Comparison of ENCODE assay signal across 11 mouse cellular contexts in genomic region chr2:30599621-30600020, GRCm38 (mm10). TPM values are rescaled to one million over a fixed set of nuclear protein-coding genes. Genes with fewer than 3 reads are reported as not detected.
A peak's percentile ranks its signal among the peaks of the same experiment; 100 is the strongest.
DNase-seq lines count a peak whose midpoint lies in the region; ATAC-seq and TF ChIP-seq lines count a peak whose summit lies in the region.
"Had no signal": no experiment of that assay in that cellular context is flagged by ENCODE, and none has a peak within 500 bp of the region (broad histone marks: within the 10 kb centered on the region; RNA-seq: fewer than 3 reads in every experiment).

No protein-coding gene starts in this region.

- no peak overlapping the region for H3K4me3 ChIP-seq in intestine, embryonic 14.5 days (ENCODE audit: low read depth, low read length)
- no peak overlapping the region for H3K4me3 ChIP-seq in intestine, postnatal 0 days (ENCODE audit: low read depth, low read length)
- no peak overlapping the region for H3K4me3 ChIP-seq in testis, adult 2 months (ENCODE audit: control insufficient read depth, low read depth, low read length)
- H3K4me3 ChIP-seq in embryonic facial prominence, embryonic 13.5 days = no peak overlapping the region

- H3K27me3 ChIP-seq in intestine, embryonic 14.5 days (replicated peaks; ENCODE audit: control insufficient read depth, insufficient read depth, low read length) = no peaks in the 10 kb centered on the region
- no peaks in the 10 kb centered on the region for H3K27me3 ChIP-seq in intestine, postnatal 0 days (replicated peaks; ENCODE audit: control insufficient read depth, insufficient read depth, low read length)
- H3K27me3 ChIP-seq in testis, adult 2 months (ENCODE audit: control insufficient read depth, insufficient read depth, low read length) = no peaks in the 10 kb centered on the region
- H3K27me3 ChIP-seq in embryonic facial prominence, embryonic 13.5 days = no peaks in the 10 kb centered on the region

- no peak overlapping the region for H3K4me2 ChIP-seq in intestine, embryonic 14.5 days (ENCODE audit: low read length)
- H3K4me2 ChIP-seq in intestine, postnatal 0 days (replicated peaks; ENCODE audit: low read depth) = no peak overlapping the region
- no peak overlapping the region for H3K4me2 ChIP-seq in embryonic facial prominence, embryonic 13.5 days

- H3K36me3 ChIP-seq in intestine, embryonic 14.5 days (ENCODE audit: control insufficient read depth, insufficient read depth, low read length) = no peaks in the 10 kb centered on the region
- no peaks in the 10 kb centered on the region for H3K36me3 ChIP-seq in intestine, postnatal 0 days (ENCODE audit: control insufficient read depth, insufficient read depth)
- H3K36me3 ChIP-seq in testis, adult 2 months (ENCODE audit: control insufficient read depth, insufficient read depth, low read length) = no peaks in the 10 kb centered on the region
- H3K36me3 ChIP-seq in embryonic facial prominence, embryonic 13.5 days = no peaks in the 10 kb centered on the region

- H3K4me1 ChIP-seq in intestine, embryonic 14.5 days (replicated peaks; ENCODE audit: control insufficient read depth, insufficient read depth, low read length) = peaks cover 50% of the 10 kb centered on the region
- H3K4me1 ChIP-seq in intestine, postnatal 0 days (replicated peaks; ENCODE audit: control insufficient read depth, insufficient read depth, low read length) = no peaks in the 10 kb centered on the region; the same call in 1 of the 2 replicates
- peaks cover 25% of the 10 kb centered on the region for H3K4me1 ChIP-seq in testis, adult 2 months (ENCODE audit: control insufficient read depth, insufficient read depth, low read length)
- H3K4me1 ChIP-seq in embryonic facial prominence, embryonic 13.5 days = peaks cover 61% of the 10 kb centered on the region

- 39% methylated on average over 3 of the region's 3 CpGs for WGBS in intestine, embryonic 14.5 days
- 48% methylated on average over 3 of the region's 3 CpGs for WGBS in intestine, postnatal 0 days
- WGBS in embryonic facial prominence, embryonic 13.5 days = 40% methylated on average over 3 of the region's 3 CpGs

- DNase-seq in intestine, embryonic 14.5 days (ENCODE audit: low spot score) = no peak
- DNase-seq in testis, postnatal 10 days (ENCODE audit: low spot score) = no peak
- DNase-seq in frontal cortex, postnatal 25 days (ENCODE audit: low spot score in 2 of 2) = no peak
- DNase-seq in ovary, adult 18-20 months (ENCODE audit: low spot score) = no peak

- ATAC-seq in intestine, embryonic 14.5 days (replicated peaks; ENCODE audit: low FRiP score, low TSS enrichment, low read depth) = no peak
- no peak for ATAC-seq in intestine, postnatal 0 days
- no peak for ATAC-seq in embryonic facial prominence, embryonic 13.5 days (ENCODE audit: insufficient number of reproducible peaks, insufficient read depth, low FRiP score, low TSS enrichment, low read depth)
- ATAC-seq: inflammation-experienced regulatory T-cells, adult 6 months had no signal

- TF ChIP-seq POLR2A in testis, adult 2 months (IDR thresholded peaks at IDR 0.05; ENCODE audit: control insufficient read depth, low read depth, low read length) = no peak

- TF ChIP-seq CTCF in intestine, postnatal 0 days (IDR thresholded peaks at IDR 0.05; ENCODE audit: low read depth) = no peak
- TF ChIP-seq CTCF in testis, adult 2 months (IDR thresholded peaks at IDR 0.05; ENCODE audit: control insufficient read depth, insufficient read depth, insufficient replicate concordance, low read depth, low read length) = no peak

- H3K9ac ChIP-seq in intestine, embryonic 14.5 days (ENCODE audit: low read length) = no peak overlapping the region
- H3K9ac ChIP-seq in intestine, postnatal 0 days (ENCODE audit: low read depth, low read length) = no peak overlapping the region
- H3K9ac ChIP-seq in embryonic facial prominence, embryonic 13.5 days = no peak overlapping the region

- H3K9me3 ChIP-seq in intestine, embryonic 14.5 days (ENCODE audit: control insufficient read depth, low read length) = no peaks in the 10 kb centered on the region
- no peaks in the 10 kb centered on the region for H3K9me3 ChIP-seq in intestine, postnatal 0 days (ENCODE audit: control insufficient read depth)
- H3K9me3 ChIP-seq in embryonic facial prominence, embryonic 13.5 days = no peaks in the 10 kb centered on the region

- peak overlapping the region; percentile 87 for H3K27ac ChIP-seq in intestine, embryonic 14.5 days (ENCODE audit: low read depth)
- H3K27ac ChIP-seq in intestine, postnatal 0 days (ENCODE audit: low read depth, low read length) = no peak overlapping the region
- H3K27ac ChIP-seq in testis, adult 2 months (ENCODE audit: control insufficient read depth, insufficient read depth, low read depth, low read length) = peak overlapping the region; percentile 12; the same call in 1 of the 2 replicates
- H3K27ac ChIP-seq in embryonic facial prominence, embryonic 13.5 days = peak overlapping the region; percentile 98

RNA-seq across cellular contexts. Expression of gene Cstad, which starts 4.8 kb away (rescaled TPM):
- polyA plus RNA-seq in intestine, embryonic 14.5 days (2014; fragmentation: Nextera tagmentation; extraction: Ambion mirVana) = 0.99 and 1.1 TPM in 2 replicates
- polyA plus RNA-seq in intestine, postnatal 0 days (2015; fragmentation: Nextera tagmentation; extraction: Ambion mirVana) = 0.53 and 0.63 TPM in 2 replicates
- 0.51 TPM in 1 of 2 replicates, not detected in the other for polyA plus RNA-seq in testis, adult 2 months (2012; rRNA removed)
- 1.9 and 2.0 TPM in 2 replicates for polyA plus RNA-seq in embryonic facial prominence, embryonic 13.5 days (2015; fragmentation: Nextera tagmentation; extraction: Ambion mirVana)
- polyA plus RNA-seq: embryonic facial prominence, embryonic 11.5 days; liver, adult 2 months; small intestine, adult 2 months had no signal
